Mouse (Mus musculus) ES-CJ7 (cell line): ENCODE data around the gene C1ql1.
A peak's percentile ranks its signal among the peaks of the same experiment; 100 is the strongest.

ENCODE experiments used
- DNase-seq: peaks from one replicate; pipeline ENCODE4 v3.0.0; 2011; ENCODE audit warnings: low read depth, low spot score

The C1ql1 gene

GRCm38 (mm10) chr11:102901199-102901598 is 45.3 kb downstream of the C1ql1 start:
- DNase-seq = peak; percentile 33

GRCm38 (mm10) chr11:102900763-102901162 is 45.7 kb downstream of the C1ql1 start, which contains the start of gene Gfap:
Gene Gfap, minus strand, starts transcription at chr11:102900912.
- DNase-seq = peak; percentile 91

GRCm38 (mm10) chr11:102898408-102898807 is 48.1 kb downstream of the C1ql1 start:
- no peak for DNase-seq

GRCm38 (mm10) chr11:102896641-102897040 is 49.8 kb downstream of the C1ql1 start:
- DNase-seq = no peak

GRCm38 (mm10) chr11:102895779-102896178 is 50.7 kb downstream of the C1ql1 start:
- no peak for DNase-seq

GRCm38 (mm10) chr11:102894716-102895115 is 51.8 kb downstream of the C1ql1 start:
- no peak for DNase-seq

GRCm38 (mm10) chr11:102893015-102893651 is 53.4 kb downstream of the C1ql1 start:
- peak; percentile 94 for DNase-seq

GRCm38 (mm10) chr11:102890096-102890495 is 56.4 kb downstream of the C1ql1 start:
- DNase-seq = peak; percentile 70
